Mouse (Mus musculus): ENCODE results near the gene Abhd14b. TPM values are rescaled to one million over a fixed set of nuclear protein-coding genes. Genes with fewer than 3 reads are reported as not detected.

Gene Abhd14b
- 14.6 and 16.7 TPM in 2 replicates for polyA plus RNA-seq (2012; rRNA removed)

DNA sequence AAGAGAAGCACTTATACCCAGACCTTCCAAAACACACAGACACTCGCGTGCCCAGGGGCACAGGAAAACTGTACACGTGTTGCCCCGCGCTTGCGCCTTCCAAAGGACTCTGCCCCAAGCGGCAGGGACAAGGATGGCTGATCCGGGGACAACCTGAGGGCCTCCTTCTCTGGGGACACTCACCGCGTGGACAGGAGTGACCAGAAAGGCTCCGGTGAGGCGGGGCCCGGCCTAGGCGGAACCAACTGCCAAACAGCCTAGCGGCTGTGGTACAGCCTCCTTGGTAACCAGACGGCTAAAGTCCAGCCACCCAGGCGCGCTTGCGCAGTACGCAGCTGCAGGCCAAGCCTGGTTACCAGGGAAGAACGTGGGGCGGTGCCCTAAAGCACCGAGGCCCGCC, at the start of gene Abhd14b, which contains the start of gene Abhd14a:
TSS of gene Abhd14b (plus strand) at position 112 of the 400 bp plus-strand sequence.
TSS of gene Abhd14a (minus strand) at position 331 of the 400 bp plus-strand sequence.
- Histone ChIP-seq H3K4me1 (ENCODE audit: control insufficient read depth, insufficient read depth, insufficient read length) (peaks cover 8% of the 10 kb centered on the region; the same call in 1 of the 2 replicates), H3K4me3 (ENCODE audit: extremely low read depth, insufficient read depth, insufficient read length) (peak within 1 kb of the TSS; percentile 68), H3K27me3 (ENCODE audit: control insufficient read depth, insufficient read depth, low read length) (no peaks in the 10 kb centered on the region), H3K27ac (ENCODE audit: insufficient read depth, low read length) (no peak within 1 kb of the TSS), H3K36me3 (ENCODE audit: control insufficient read depth, insufficient read depth, low read length) (no peaks in the 10 kb centered on the region)
- WGBS: under 1% methylated on average over 24 of the region's 24 CpGs
- DNase-seq (ENCODE audit: low read depth in 1 of 2, low spot score in 2 of 2): peak; percentile 37 to 86
- TF ChIP-seq POLR2A (IDR thresholded peaks at IDR 0.05; ENCODE audit: low read depth, low read length) (no peak), CTCF (IDR thresholded peaks at IDR 0.05; ENCODE audit: extremely low read depth, insufficient read depth, insufficient read length, insufficient replicate concordance) (peak; percentile 20; the same call in 1 of the 2 replicates)

DNA sequence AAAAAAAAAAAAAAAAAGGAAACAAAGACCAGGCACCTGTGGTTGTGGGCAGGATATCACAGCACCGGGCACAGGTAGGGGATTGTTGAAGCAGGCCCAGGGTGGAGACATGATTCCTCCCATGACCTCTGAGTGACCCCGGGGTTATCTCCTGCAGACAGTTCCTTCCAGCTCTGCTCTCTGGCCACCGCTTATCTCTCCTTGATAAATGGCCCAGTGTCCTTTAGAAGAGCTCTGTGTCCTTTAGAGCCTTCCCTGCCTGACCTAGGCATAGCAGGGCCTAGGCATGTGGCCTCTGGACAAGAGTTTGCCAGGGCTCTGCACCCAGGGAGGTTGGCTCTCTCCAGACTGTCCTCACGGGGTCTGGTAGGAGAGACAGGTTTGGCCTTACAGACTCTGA, 49.5 kb upstream of the Abhd14b start:
- Histone ChIP-seq H3K4me1 (ENCODE audit: control insufficient read depth, insufficient read depth, insufficient read length) (peaks cover 6% of the 10 kb centered on the region; the same call in 1 of the 2 replicates), H3K27me3 (ENCODE audit: control insufficient read depth, insufficient read depth, low read length) (no peaks in the 10 kb centered on the region)

DNA sequence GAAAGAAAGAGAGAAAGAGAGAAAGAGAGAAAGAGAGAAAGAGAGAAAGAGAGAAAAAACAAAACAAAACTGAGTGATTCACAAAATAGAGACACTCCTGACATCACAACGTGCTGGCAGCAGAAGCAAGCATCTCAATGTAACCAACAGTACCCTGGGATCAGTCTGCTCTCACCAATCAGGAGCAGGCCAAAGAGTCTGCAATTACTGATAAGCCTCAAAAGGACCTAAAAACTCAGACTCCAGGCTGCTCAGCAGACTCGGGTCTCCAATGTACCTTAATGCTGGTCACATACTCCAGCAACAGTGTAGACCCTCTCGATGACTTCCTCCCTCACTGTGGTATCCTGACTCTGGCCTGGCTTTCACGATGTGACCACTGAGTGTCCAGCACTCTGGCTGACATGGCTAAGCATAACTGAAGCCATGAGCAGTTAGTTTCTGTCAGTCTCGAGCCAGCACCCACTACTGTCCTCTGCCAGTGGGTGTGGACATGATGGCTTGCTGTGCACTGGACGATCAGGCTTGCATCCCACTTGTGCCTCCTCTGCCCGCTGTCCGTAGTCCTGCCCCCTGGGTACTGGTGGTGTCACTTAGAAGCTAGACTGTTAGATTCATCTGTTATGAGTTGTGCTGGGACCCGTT, 48.5 kb upstream of the Abhd14b start:
- DNase-seq (ENCODE audit: low read depth in 1 of 2, low spot score in 2 of 2): no peak
- Histone ChIP-seq H3K36me3 (ENCODE audit: control insufficient read depth, insufficient read depth, low read length) (no peaks in the 10 kb centered on the region), H3K4me3 (ENCODE audit: extremely low read depth, insufficient read depth, insufficient read length) (no peak overlapping the region), H3K27ac (ENCODE audit: insufficient read depth, low read length) (no peak overlapping the region), H3K27me3 (ENCODE audit: control insufficient read depth, insufficient read depth, low read length) (no peaks in the 10 kb centered on the region), H3K4me1 (ENCODE audit: control insufficient read depth, insufficient read depth, insufficient read length) (peaks cover 6% of the 10 kb centered on the region; the same call in 1 of the 2 replicates)
- TF ChIP-seq CTCF (IDR thresholded peaks at IDR 0.05; ENCODE audit: extremely low read depth, insufficient read depth, insufficient read length, insufficient replicate concordance) (no peak), POLR2A (IDR thresholded peaks at IDR 0.05; ENCODE audit: low read depth, low read length) (no peak)
- 63% methylated on average over 9 of the region's 9 CpGs for whole genome bisulfite sequencing

More for the DNA sequence above, 49.5 kb upstream of the Abhd14b start:
- no peak for TF ChIP-seq POLR2A (IDR thresholded peaks at IDR 0.05; ENCODE audit: low read depth, low read length)
- TF ChIP-seq CTCF (IDR thresholded peaks at IDR 0.05; ENCODE audit: extremely low read depth, insufficient read depth, insufficient read length, insufficient replicate concordance): no peak
- WGBS: 68% methylated on average over 4 of the region's 4 CpGs
- Histone ChIP-seq H3K4me3 (ENCODE audit: extremely low read depth, insufficient read depth, insufficient read length) (no peak overlapping the region), H3K36me3 (ENCODE audit: control insufficient read depth, insufficient read depth, low read length) (no peaks in the 10 kb centered on the region), H3K27ac (ENCODE audit: insufficient read depth, low read length) (peak overlapping the region; percentile 22; the same call in 1 of the 2 replicates)
- no peak for DNase-seq (ENCODE audit: low read depth in 1 of 2, low spot score in 2 of 2)

DNA sequence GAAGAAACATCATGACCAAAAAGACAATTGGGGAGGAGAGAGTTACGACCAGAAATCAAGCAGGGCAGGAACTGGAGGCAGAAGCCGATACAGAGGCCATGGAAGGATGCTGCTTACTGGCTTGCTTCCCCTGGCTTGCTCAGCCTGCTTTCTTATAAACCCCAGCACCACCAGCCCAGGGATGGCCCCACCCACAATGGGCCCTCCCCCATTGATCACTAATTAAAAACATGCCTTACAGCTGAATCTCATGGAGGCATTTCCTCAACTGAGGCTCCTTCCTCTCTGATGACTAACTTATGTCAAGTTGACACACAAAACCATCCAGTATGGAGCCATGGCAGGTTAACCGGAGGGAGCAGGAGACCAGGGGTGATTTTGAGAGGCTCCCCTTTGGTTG, 47.5 kb upstream of the Abhd14b start:
- no peaks in the 10 kb centered on the region for H3K36me3 ChIP-seq (ENCODE audit: control insufficient read depth, insufficient read depth, low read length)
- H3K4me3 ChIP-seq (ENCODE audit: extremely low read depth, insufficient read depth, insufficient read length): no peak overlapping the region
- no peak overlapping the region for H3K27ac ChIP-seq (ENCODE audit: insufficient read depth, low read length)
- no peaks in the 10 kb centered on the region for H3K27me3 ChIP-seq (ENCODE audit: control insufficient read depth, insufficient read depth, low read length)
- TF ChIP-seq POLR2A (IDR thresholded peaks at IDR 0.05; ENCODE audit: low read depth, low read length) (no peak), CTCF (IDR thresholded peaks at IDR 0.05; ENCODE audit: extremely low read depth, insufficient read depth, insufficient read length, insufficient replicate concordance) (no peak)
- no peaks in the 10 kb centered on the region for H3K4me1 ChIP-seq (ENCODE audit: control insufficient read depth, insufficient read depth, insufficient read length)
- DNase-seq (ENCODE audit: low read depth in 1 of 2, low spot score in 2 of 2): no peak
- WGBS: 88% methylated on average over 3 of the region's 3 CpGs

DNA sequence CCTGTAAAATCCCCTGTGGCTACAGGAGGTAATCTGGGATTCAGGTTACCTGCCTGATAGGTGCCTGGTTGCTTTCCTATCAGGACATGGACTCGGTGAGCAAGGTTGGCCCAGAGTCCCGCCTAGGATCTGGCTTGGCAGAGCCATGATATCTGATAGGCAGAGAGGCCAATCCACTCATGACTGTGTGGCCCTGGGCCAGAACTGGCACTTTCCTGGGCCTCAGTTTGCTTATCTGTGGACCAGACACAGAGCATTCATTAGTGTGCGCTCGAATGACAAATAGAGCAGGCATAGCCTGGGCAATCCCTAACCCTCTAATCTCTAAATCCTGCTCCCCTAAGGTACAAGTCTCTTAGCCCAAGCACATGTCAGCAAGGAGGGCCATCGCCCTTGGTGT, 45.1 kb upstream of the Abhd14b start:
- no peak for DNase-seq (ENCODE audit: low read depth in 1 of 2, low spot score in 2 of 2)
- Histone ChIP-seq H3K4me1 (ENCODE audit: control insufficient read depth, insufficient read depth, insufficient read length) (no peaks in the 10 kb centered on the region; the same call in 1 of the 2 replicates), H3K27me3 (ENCODE audit: control insufficient read depth, insufficient read depth, low read length) (no peaks in the 10 kb centered on the region), H3K27ac (ENCODE audit: insufficient read depth, low read length) (no peak overlapping the region), H3K36me3 (ENCODE audit: control insufficient read depth, insufficient read depth, low read length) (no peaks in the 10 kb centered on the region), H3K4me3 (ENCODE audit: extremely low read depth, insufficient read depth, insufficient read length) (no peak overlapping the region)
- TF ChIP-seq CTCF (IDR thresholded peaks at IDR 0.05; ENCODE audit: extremely low read depth, insufficient read depth, insufficient read length, insufficient replicate concordance): no peak
- TF ChIP-seq POLR2A (IDR thresholded peaks at IDR 0.05; ENCODE audit: low read depth, low read length): no peak
- 83% methylated on average over 5 of the region's 5 CpGs for WGBS

DNA sequence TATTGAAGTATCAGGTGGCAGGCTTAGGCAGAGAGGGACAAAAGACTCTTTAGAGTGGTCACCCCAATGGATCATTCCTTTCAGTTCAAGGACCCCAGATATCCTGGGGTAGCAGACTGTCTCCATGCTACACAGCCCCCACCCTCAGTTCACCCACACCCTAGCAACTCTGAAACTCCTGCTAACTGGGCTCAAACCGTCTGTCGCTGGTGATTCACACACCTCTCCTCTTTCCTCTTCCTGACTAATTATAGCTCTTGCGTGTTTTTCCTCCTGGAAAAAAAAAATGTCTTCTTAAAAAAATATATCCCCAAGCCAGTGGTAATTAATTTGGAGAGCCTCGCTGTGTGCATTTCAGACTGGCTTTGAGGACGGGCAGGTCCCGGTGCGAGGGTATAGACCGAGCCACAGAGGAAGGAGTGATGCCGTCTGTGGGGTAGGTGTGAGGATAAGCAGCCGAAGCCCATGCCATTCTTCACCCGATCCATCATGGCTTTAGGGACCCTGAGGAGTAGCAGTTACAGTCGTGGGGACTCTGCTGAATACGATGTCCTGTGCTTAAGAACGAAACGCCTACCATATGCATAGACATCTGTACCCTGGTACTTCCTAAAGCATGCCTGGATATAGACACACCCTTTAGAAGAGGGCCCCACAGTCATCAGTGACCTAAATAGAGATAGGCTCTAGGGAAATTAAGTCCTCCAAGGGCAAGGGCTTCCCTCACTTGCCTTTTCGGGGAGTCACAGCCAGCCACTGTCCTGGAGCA, 44.5 kb upstream of the Abhd14b start:
- Histone ChIP-seq H3K27me3 (ENCODE audit: control insufficient read depth, insufficient read depth, low read length) (no peaks in the 10 kb centered on the region), H3K4me3 (ENCODE audit: extremely low read depth, insufficient read depth, insufficient read length) (no peak overlapping the region), H3K4me1 (ENCODE audit: control insufficient read depth, insufficient read depth, insufficient read length) (no peaks in the 10 kb centered on the region; the same call in 1 of the 2 replicates), H3K27ac (ENCODE audit: insufficient read depth, low read length) (no peak overlapping the region), H3K36me3 (ENCODE audit: control insufficient read depth, insufficient read depth, low read length) (no peaks in the 10 kb centered on the region)
- no peak for DNase-seq (ENCODE audit: low read depth in 1 of 2, low spot score in 2 of 2)
- WGBS: 93% methylated on average over 16 of the region's 16 CpGs
- TF ChIP-seq POLR2A (IDR thresholded peaks at IDR 0.05; ENCODE audit: low read depth, low read length) (no peak), CTCF (IDR thresholded peaks at IDR 0.05; ENCODE audit: extremely low read depth, insufficient read depth, insufficient read length, insufficient replicate concordance) (no peak)
